Mouse (Mus musculus): Measurements from ENCODE around the gene Alg12. TPM values are rescaled to one million over a fixed set of nuclear protein-coding genes. Genes with fewer than 3 reads are reported as not detected.

Gene Alg12
- polyA plus RNA-seq, 1 experiment from 2014 or later, result 9.8 TPM

DNA sequence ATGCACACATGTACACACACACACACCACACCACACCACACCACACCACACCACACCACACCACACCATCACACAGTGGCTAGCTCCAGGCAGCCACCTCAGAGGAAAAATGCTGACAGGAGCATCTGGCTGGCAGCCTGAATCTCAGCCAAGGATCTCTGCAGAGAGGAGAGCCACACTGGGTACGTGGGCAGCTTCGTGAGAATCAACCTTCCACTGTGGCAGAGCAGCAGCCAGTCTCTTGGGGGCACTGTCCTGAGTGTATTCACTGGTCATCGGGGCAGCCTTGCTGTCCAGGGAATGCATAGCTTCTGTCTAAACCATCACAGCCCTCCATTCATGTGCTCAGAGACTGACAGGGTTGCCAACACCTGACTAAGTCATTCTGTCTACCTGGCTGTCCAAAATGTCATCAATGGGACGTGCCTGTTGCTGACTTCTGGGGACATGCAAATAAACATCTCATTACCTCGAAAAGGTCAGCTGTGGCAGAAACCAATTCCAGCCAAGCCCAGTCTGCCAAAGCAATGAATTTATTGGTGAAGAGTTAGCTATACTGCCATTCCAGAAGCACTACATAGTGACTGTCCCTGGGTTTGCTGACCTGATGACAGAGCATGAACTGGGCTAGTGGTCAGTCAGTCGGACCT lies 10.8 kb upstream of the Alg12 start:
- H3K27me3 ChIP-seq (ENCODE audit: insufficient read depth, low read length), result no peaks in the 10 kb centered on the region
- WGBS, result 67% methylated on average over 6 of the region's 6 CpGs
- TF ChIP-seq CTCF (IDR thresholded peaks at IDR 0.05; ENCODE audit: low read depth), result peak; percentile 10; the same call in 1 of the 2 replicates
- ATAC-seq (replicated peaks; ENCODE audit: low FRiP score, low read depth), result no peak
- H3K27ac ChIP-seq, result no peak overlapping the region
- H3K9me3 ChIP-seq (replicated peaks; ENCODE audit: low read length), result no peaks in the 10 kb centered on the region
- H3K4me3 ChIP-seq (replicated peaks; ENCODE audit: low read depth, low read length), result no peak overlapping the region
- no peak overlapping the region for H3K9ac ChIP-seq (ENCODE audit: low read depth, low read length)
- H3K4me1 ChIP-seq (replicated peaks; ENCODE audit: insufficient read depth, low read length), result no peaks in the 10 kb centered on the region; the same call in none of the 2 replicates
- no peak overlapping the region for H3K4me2 ChIP-seq (ENCODE audit: low read length)
- no peak for DNase-seq (ENCODE audit: low spot score)
- H3K36me3 ChIP-seq (ENCODE audit: insufficient read depth, low read length), result peaks cover 11% of the 10 kb centered on the region; the same call in 1 of the 2 replicates

DNA sequence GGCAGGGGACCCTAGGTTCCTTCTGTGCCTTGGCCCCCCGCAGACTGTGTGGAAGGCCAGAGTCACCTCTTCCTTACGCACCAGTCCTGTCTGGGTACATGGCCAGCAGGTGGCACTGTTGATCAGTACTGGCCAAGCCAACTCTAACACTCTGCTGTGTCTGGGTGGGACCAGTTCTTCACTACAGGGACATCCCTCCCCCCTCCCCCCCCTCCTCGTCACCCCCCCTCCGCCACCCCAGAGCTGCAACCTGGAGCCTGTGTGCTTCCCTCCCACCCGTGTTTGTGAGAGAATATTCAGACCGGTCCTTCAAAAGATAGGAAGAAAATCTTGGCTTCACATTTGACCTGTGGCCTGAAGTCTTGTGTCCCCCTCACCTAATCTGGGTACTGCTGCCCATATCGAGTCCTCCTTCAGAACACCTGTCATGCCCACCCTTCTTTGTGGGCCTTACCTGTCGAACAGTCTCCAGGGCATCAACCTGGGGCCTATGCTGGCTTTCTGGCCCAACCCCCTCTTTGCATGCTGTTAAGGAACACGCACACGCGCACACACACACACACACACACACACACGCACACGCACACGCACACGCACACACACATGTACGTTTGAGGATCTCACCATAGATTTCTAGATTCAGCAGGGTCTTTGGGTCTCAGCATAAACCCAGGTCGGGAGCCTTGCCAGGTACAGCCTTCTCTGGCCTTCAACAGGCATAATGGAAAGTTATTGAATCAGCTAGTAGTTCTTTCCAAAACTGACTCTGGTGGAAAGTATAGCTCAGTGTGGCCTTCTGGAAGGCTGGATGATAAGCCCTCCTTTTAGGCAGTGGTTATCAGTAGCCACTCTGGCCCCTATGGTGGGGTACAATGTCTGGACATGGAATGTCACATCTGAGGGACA lies 9.9 kb upstream of the Alg12 start:
- WGBS, result 55% methylated on average over 16 of the region's 17 CpGs
- no peak overlapping the region for H3K4me2 ChIP-seq (ENCODE audit: low read length)
- no peak overlapping the region for H3K4me3 ChIP-seq (replicated peaks; ENCODE audit: low read depth, low read length)
- no peak overlapping the region for H3K9ac ChIP-seq (ENCODE audit: low read depth, low read length)
- H3K9me3 ChIP-seq (replicated peaks; ENCODE audit: low read length), result no peaks in the 10 kb centered on the region
- ATAC-seq (replicated peaks; ENCODE audit: low FRiP score, low read depth) (peak; percentile 82), DNase-seq (ENCODE audit: low spot score) (peak; percentile 87)
- no peak overlapping the region for H3K27ac ChIP-seq
- H3K36me3 ChIP-seq (ENCODE audit: insufficient read depth, low read length), result peaks cover 20% of the 10 kb centered on the region; the same call in 1 of the 2 replicates
- TF ChIP-seq CTCF (IDR thresholded peaks at IDR 0.05; ENCODE audit: low read depth), result peak; percentile 82
- no peaks in the 10 kb centered on the region; the same call in none of the 2 replicates for H3K4me1 ChIP-seq (replicated peaks; ENCODE audit: insufficient read depth, low read length)
- no peaks in the 10 kb centered on the region for H3K27me3 ChIP-seq (ENCODE audit: insufficient read depth, low read length)

DNA sequence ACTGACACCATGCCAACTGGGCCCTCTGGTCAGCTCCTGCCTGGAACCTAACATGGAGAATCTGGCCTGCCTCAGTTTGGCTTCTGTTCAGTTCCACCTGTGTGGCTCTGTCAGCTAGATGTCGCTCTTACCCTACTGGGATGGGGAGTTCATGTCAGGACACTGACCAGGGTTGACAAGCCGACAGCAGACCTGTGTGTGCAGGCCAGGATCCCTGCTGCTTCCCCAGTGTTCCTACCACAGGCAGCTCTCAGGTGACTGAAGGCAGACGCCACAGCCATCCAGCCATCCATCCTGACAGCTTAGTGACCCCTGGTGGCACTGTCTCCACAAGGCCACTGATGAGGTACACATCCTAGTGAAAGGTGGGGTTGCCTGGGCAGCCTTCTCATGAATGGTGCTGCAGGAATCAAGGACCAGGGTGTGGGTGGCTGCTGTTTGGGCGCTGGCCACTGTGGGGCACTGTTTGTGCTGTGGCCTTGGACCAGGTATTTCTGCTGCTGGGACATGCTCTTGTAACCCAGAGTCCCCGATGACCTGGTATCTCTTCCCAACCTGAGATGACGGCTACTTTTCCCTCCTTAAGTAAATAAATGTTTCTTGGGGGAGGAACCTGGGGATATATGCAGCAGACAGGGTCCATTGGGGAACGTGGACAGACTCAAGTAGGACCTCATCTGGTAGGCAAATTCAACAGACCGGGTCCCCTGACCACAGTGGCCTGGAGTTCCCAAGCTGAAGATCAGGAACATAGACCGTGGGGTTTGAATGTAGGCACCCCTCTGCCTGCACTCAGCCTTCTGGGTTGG lies 9.1 kb upstream of the Alg12 start:
- H3K9ac ChIP-seq (ENCODE audit: low read depth, low read length), result no peak overlapping the region
- no peaks in the 10 kb centered on the region for H3K27me3 ChIP-seq (ENCODE audit: insufficient read depth, low read length)
- TF ChIP-seq CTCF (IDR thresholded peaks at IDR 0.05; ENCODE audit: low read depth), result peak; percentile 55; the same call in 1 of the 2 replicates
- no peak overlapping the region for H3K4me3 ChIP-seq (replicated peaks; ENCODE audit: low read depth, low read length)
- peak; percentile 64 for DNase-seq (ENCODE audit: low spot score)
- H3K9me3 ChIP-seq (replicated peaks; ENCODE audit: low read length), result no peaks in the 10 kb centered on the region
- H3K4me2 ChIP-seq (ENCODE audit: low read length), result no peak overlapping the region
- no peak; the same call in 1 of the 2 replicates for ATAC-seq (replicated peaks; ENCODE audit: low FRiP score, low read depth)
- H3K36me3 ChIP-seq (ENCODE audit: insufficient read depth, low read length), result peaks cover 25% of the 10 kb centered on the region; the same call in 1 of the 2 replicates
- no peaks in the 10 kb centered on the region; the same call in none of the 2 replicates for H3K4me1 ChIP-seq (replicated peaks; ENCODE audit: insufficient read depth, low read length)
- 16% methylated on average over 9 of the region's 9 CpGs for WGBS
- no peak overlapping the region for H3K27ac ChIP-seq

DNA sequence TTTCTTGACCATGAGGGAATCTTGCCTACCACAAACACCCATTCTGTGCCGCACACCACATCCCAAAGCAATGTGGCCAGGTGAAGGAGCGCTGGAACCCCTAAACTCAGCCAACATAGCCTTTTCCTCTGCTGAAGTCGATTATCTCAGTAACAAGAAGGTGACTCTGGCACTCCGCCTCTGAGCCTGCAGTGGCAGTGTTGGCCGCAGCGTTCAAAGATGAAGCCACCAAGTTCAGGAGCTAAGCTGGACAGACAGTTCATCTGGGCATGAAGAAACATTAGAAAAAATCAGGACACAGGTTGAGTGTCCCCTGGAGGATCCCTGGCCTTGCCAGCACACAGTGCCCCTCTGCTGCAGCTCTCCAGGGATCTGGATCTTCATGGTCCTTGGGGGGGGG lies 8.3 kb upstream of the Alg12 start:
- no peak for ATAC-seq (replicated peaks; ENCODE audit: low FRiP score, low read depth)
- TF ChIP-seq CTCF (IDR thresholded peaks at IDR 0.05; ENCODE audit: low read depth), result no peak
- H3K4me1 ChIP-seq (replicated peaks; ENCODE audit: insufficient read depth, low read length), result no peaks in the 10 kb centered on the region; the same call in none of the 2 replicates
- H3K9me3 ChIP-seq (replicated peaks; ENCODE audit: low read length), result no peaks in the 10 kb centered on the region
- no peak overlapping the region for H3K4me3 ChIP-seq (replicated peaks; ENCODE audit: low read depth, low read length)
- no peak overlapping the region for H3K9ac ChIP-seq (ENCODE audit: low read depth, low read length)
- 93% methylated on average over 6 of the region's 6 CpGs for WGBS
- no peak overlapping the region for H3K27ac ChIP-seq
- H3K36me3 ChIP-seq (ENCODE audit: insufficient read depth, low read length), result peaks cover 31% of the 10 kb centered on the region
- no peaks in the 10 kb centered on the region for H3K27me3 ChIP-seq (ENCODE audit: insufficient read depth, low read length)
- DNase-seq (ENCODE audit: low spot score), result no peak
- H3K4me2 ChIP-seq (ENCODE audit: low read length), result no peak overlapping the region

DNA sequence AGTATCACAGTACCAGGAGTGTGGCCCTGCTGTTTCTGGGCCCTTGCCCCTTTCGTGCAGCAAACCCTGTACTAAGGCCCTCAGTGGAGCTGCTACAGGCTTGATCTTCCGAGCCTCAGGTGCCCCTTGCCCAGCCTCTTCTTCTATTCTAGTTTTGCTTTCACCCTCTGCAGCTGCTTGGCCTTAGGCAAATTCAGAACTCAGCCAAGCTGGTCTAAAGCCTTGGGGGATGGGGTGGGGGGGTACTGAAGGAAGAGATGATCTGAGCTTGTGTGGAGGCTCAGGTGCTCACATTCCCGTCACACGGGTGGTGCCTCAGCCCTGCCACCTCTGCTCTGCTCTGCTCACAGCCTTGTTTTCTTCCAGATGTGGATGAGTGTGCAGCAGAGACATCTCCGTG lies 4.3 kb upstream of the Alg12 start:
- Histone ChIP-seq H3K4me3 (replicated peaks; ENCODE audit: low read depth, low read length) (no peak overlapping the region), H3K27ac (no peak overlapping the region), H3K36me3 (ENCODE audit: insufficient read depth, low read length) (peaks cover 31% of the 10 kb centered on the region), H3K4me1 (replicated peaks; ENCODE audit: insufficient read depth, low read length) (peaks cover 8% of the 10 kb centered on the region), H3K9me3 (replicated peaks; ENCODE audit: low read length) (no peaks in the 10 kb centered on the region), H3K9ac (ENCODE audit: low read depth, low read length) (no peak overlapping the region), H3K27me3 (ENCODE audit: insufficient read depth, low read length) (no peaks in the 10 kb centered on the region), H3K4me2 (ENCODE audit: low read length) (no peak overlapping the region)
- no peak for DNase-seq (ENCODE audit: low spot score)
- 89% methylated on average over 5 of the region's 5 CpGs for WGBS
- ATAC-seq (replicated peaks; ENCODE audit: low FRiP score, low read depth), result no peak
- TF ChIP-seq CTCF (IDR thresholded peaks at IDR 0.05; ENCODE audit: low read depth), result no peak

DNA sequence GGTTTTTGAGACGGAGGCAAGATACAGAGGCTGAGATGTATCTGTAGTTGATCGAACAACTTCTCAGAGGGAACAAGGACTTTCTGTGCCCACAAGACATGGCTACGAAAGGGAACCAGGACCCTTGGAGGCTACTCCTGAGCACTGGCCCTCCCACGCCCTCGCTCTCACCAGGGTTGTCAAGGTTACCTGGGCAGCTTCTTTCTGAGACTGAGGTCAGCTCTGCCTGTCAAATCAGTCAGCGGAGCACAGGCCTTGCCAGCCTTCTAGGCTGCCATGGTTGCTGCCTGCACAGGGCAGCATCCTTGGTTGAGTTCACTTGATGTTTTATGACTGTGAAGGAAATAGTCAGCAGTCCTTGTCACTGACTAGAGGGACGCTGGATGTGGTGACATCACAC lies 3.4 kb upstream of the Alg12 start:
- H3K36me3 ChIP-seq (ENCODE audit: insufficient read depth, low read length), result peaks cover 31% of the 10 kb centered on the region
- TF ChIP-seq CTCF (IDR thresholded peaks at IDR 0.05; ENCODE audit: low read depth), result no peak
- 83% methylated on average over 7 of the region's 7 CpGs for WGBS

More for the DNA sequence above, 3.4 kb upstream of the Alg12 start:
- Histone ChIP-seq H3K9me3 (replicated peaks; ENCODE audit: low read length) (no peaks in the 10 kb centered on the region), H3K4me1 (replicated peaks; ENCODE audit: insufficient read depth, low read length) (peaks cover 8% of the 10 kb centered on the region), H3K9ac (ENCODE audit: low read depth, low read length) (no peak overlapping the region), H3K4me3 (replicated peaks; ENCODE audit: low read depth, low read length) (no peak overlapping the region), H3K27me3 (ENCODE audit: insufficient read depth, low read length) (no peaks in the 10 kb centered on the region), H3K4me2 (ENCODE audit: low read length) (no peak overlapping the region), H3K27ac (no peak overlapping the region)
- ATAC-seq (replicated peaks; ENCODE audit: low FRiP score, low read depth) (no peak), DNase-seq (ENCODE audit: low spot score) (no peak)
